Mouse (Mus musculus): Measurements from ENCODE around the gene Asl.

DNA sequence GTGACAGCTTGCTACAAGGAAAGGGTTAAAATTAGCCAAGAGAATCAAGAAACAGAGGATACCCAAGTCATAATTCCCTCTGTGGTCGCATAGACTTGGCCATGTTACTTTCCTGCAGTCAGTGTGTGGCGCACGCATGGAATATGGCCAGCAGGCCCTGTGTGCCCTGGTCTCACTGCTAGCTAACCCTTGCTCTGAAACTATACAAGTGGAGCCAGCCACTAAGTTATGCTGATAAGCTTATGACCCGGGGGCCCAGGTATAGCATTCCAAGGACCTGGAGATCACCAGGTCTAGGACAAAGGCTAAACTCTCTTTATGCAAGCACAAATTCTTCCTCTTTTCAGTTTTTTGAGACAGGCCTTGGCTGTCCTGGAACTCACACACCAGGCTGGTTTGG, 11.8 kb upstream of the Asl start:
- TF ChIP-seq CTCF (IDR thresholded peaks at IDR 0.05; ENCODE audit: low read depth) (no peak), EP300 (optimal IDR thresholded peaks at IDR 0.05) (no peak)
